Mouse (Mus musculus) stomach, embryonic 16.5 days (tissue): ENCODE data around the gene Vmac. TPM values are rescaled to one million over a fixed set of nuclear protein-coding genes. Genes with fewer than 3 reads are reported as not detected.

ENCODE experiments used
- ATAC-seq: fragments of 200-750 bp; cut with Nextera tagmentation; 2 replicates; pipeline ENCODE4 v1.8.0; 2017; ENCODE audit warnings: moderate number of reproducible peaks, moderate TSS enrichment; ENCODE audit not compliant: insufficient read depth, low FRiP score
- H3K27ac ChIP-seq: fragments of 300-500 bp; sonication (generic); 2 replicates; pipeline ENCODE4 v1.5.1; 2014; ENCODE audit warnings: low read length
- H3K27me3 ChIP-seq: fragments of 300-500 bp; sonication (generic); 2 replicates; pipeline ENCODE4 v1.6.1; 2014; ENCODE audit warnings: low read length, control low read depth, mixed read lengths; ENCODE audit not compliant: control insufficient read depth, insufficient read depth
- H3K36me3 ChIP-seq: fragments of 300-500 bp; sonication (generic); 2 replicates; pipeline ENCODE4 v1.6.1; 2014; ENCODE audit warnings: low read length; ENCODE audit not compliant: control insufficient read depth, insufficient read depth
- H3K4me1 ChIP-seq: fragments of 300-500 bp; sonication (generic); 2 replicates; pipeline ENCODE4 v1.6.1; 2014; ENCODE audit warnings: low read length, control low read depth, mixed read lengths; ENCODE audit not compliant: control insufficient read depth, insufficient read depth
- H3K4me2 ChIP-seq: fragments of 300-500 bp; sonication (generic); 2 replicates; pipeline ENCODE4 v1.6.1; 2014; ENCODE audit warnings: low read depth, low read length, mixed read lengths
- H3K4me3 ChIP-seq: fragments of 300-500 bp; sonication (generic); replicated peaks from 2 replicates; pipeline ENCODE4 v1.5.1; 2014; ENCODE audit warnings: mild to moderate bottlenecking, low read length
- H3K9ac ChIP-seq: fragments of 300-500 bp; sonication (generic); 2 replicates; pipeline ENCODE4 v1.6.1; 2014; ENCODE audit warnings: low read length
- H3K9me3 ChIP-seq: fragments of 300-500 bp; sonication (generic); replicated peaks from 2 replicates; pipeline ENCODE4 v1.6.1; 2016; ENCODE audit warnings: low read length, control low read depth; ENCODE audit not compliant: control insufficient read depth
- WGBS: fragments of 180-500 bp; shearing (Covaris S2); extraction: QIAGEN DNeasy Blood & Tissue Kit; methylation state at CpG from one replicate; pipeline ENCODE4 v1.1.7; 2014; 5-methylcytosine and 5-hydroxymethylcytosine counted together
- polyA plus RNA-seq: library from polyadenylated mRNA; unstranded; fragments of >200 nt; fragmentation: Nextera tagmentation; extraction: Ambion mirVana; gene quantifications from 2 replicates; pipeline ENCODE4 v1.2.1, GENCODE M21; 2015

The Vmac gene
- polyA plus RNA-seq, 1 experiment from 2014 or later = 19.6 TPM

DNA sequence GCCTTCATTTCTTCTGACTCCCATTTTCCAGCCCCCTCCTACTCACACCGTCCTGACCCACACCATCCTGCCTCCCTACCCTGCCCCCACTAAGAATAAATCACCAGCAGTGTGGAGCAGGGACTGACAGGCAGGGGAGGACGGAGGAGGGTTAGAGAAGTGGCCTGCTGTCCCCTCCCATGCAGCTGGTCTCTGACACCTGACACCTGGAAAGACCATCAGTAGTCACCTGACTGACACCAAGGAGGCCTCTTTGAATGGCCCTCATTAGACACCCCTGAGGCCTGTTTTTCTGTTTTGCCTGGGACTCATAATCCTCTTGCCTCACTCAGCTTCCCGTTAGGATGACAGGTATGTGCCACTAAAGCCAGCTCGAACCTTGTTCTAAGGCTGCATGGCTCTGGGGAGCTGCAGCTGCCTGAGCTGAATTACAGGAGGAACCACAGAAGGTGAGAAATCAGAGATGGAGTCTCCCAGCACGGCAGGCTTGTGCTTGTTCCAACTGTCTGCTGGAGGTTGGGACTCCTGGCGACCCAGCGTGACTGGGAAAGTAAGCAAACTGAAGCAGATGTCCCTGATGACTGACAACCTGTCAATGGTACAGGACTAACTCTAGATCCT is 9.3 kb upstream of the Vmac start:
- no peak for ATAC-seq
- no peaks in the 10 kb centered on the region for H3K27me3 ChIP-seq
- peaks cover 26% of the 10 kb centered on the region for H3K4me1 ChIP-seq
- no peak overlapping the region for H3K4me3 ChIP-seq
- no peaks in the 10 kb centered on the region for H3K9me3 ChIP-seq
- peak overlapping the region; percentile 73 for H3K27ac ChIP-seq
- peak overlapping the region; percentile 35 for H3K9ac ChIP-seq
- WGBS = 12% methylated on average over 7 of the region's 7 CpGs
- no peaks in the 10 kb centered on the region for H3K36me3 ChIP-seq
- H3K4me2 ChIP-seq = peak overlapping the region; percentile 34; the same call in 1 of the 2 replicates

DNA sequence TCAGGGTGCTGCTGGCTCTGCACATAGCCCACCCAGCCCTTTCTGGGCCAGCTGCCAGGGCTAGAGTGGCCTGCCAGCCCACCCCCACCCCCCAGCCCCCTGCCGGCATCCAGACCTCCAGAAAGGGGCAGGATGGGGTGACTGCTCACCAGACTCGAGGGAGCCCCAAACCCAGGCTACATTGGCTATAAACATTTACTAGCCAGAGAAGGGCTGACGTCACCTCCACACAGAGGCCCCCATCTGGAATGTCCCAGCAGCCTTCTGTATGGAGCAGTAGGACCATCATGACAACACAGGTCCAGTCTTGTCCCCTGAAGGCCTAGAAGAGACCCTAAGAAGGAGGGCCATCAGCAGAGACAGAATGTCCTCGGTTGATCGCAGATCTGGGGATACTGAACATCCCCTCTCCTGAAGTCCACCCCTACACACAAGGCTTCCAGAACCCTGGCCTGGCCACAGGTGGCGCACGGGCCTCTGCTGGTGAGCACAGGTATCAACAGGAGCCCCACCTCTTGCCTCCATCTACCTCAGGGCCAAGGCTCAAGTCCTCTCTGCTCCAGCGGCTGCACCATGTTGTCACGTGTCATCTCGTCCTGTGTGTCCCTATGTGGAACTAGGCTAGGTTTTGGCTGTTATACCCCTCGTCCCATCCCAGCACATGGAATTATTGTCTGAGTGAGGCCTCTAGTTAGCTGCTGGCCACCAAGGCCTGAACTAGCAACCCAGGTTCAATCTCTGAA is 5.8 kb upstream of the Vmac start:
- peak overlapping the region; percentile 32; the same call in 1 of the 2 replicates for H3K9ac ChIP-seq
- H3K27me3 ChIP-seq = no peaks in the 10 kb centered on the region
- no peak overlapping the region for H3K27ac ChIP-seq
- no peaks in the 10 kb centered on the region for H3K9me3 ChIP-seq
- H3K4me2 ChIP-seq = no peak overlapping the region
- peaks cover 29% of the 10 kb centered on the region for H3K4me1 ChIP-seq
- 70% methylated on average over 11 of the region's 11 CpGs for WGBS
- no peaks in the 10 kb centered on the region for H3K36me3 ChIP-seq
- no peak overlapping the region for H3K4me3 ChIP-seq
- no peak for ATAC-seq

DNA sequence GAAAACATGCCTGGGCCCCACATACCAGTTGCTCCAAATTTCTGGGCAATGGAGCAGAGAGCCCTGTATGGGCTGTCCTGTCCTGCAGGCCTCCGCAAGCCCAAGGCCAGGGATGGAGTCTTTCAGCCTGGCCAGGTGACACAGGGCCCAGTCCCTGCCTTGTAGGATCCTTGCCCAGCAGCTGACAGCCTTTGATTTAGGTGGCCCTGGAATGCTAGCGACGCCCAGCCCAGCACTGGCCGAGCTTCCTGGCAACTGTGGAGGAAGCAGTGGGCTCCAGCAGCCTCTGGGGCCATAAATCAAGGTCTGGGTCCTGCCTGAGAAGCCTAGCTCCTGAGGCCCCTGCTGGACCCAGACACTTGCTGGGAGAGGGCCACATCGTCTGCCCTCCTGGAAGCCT is 4.6 kb upstream of the Vmac start:
- no peak overlapping the region for H3K9ac ChIP-seq

DNA sequence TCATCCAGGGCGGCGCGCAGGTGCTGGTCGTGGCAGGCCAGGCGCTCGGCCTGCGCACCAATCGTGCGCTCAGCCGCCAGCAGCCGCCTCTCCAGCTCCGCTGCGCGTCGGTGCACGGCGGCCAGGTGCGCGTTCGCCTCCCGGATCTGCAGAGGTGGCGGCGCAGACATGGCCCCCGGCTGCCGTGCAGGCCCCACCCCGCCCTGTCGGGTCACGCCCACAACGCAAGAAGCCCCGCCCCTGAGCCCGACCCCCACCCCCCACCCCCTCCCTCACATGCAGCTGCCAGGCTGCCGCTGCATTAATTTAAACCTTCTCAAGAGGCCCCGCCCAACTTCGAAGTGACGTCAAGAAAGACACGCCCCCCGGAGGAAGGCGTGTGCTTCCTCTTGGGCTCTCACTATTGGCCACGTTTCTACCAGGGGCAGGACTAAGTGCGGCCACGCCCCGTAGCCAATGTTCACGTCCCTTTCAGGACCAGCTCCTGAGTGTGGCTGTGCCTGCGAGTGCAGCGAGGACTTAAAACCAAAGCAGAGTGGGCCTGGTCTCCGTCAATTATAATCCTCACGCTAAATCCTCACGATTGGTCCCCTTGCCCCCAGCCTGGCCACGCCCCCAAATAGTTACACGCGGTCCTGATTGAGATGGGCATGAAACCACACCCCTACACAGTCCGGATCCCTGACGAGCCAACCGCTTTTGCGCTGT is 1.0 kb downstream of the Vmac start:
- Histone ChIP-seq H3K9ac (peak overlapping the region; percentile 92), H3K27me3 (no peaks in the 10 kb centered on the region), H3K4me2 (peak overlapping the region; percentile 57), H3K4me1 (peaks cover 23% of the 10 kb centered on the region), H3K9me3 (no peaks in the 10 kb centered on the region), H3K4me3 (peak overlapping the region; percentile 93), H3K27ac (peak overlapping the region; percentile 88), H3K36me3 (no peaks in the 10 kb centered on the region)
- peak; percentile 95 for ATAC-seq
- under 1% methylated on average over 54 of the region's 55 CpGs for WGBS

More for the DNA sequence above, 4.6 kb upstream of the Vmac start:
- no peak for ATAC-seq
- no peak overlapping the region for H3K4me3 ChIP-seq
- no peaks in the 10 kb centered on the region for H3K9me3 ChIP-seq
- peaks cover 22% of the 10 kb centered on the region for H3K4me1 ChIP-seq
- H3K4me2 ChIP-seq = no peak overlapping the region
- WGBS = 47% methylated on average over 5 of the region's 5 CpGs
- H3K27me3 ChIP-seq = no peaks in the 10 kb centered on the region
- H3K36me3 ChIP-seq = no peaks in the 10 kb centered on the region
- no peak overlapping the region for H3K27ac ChIP-seq

DNA sequence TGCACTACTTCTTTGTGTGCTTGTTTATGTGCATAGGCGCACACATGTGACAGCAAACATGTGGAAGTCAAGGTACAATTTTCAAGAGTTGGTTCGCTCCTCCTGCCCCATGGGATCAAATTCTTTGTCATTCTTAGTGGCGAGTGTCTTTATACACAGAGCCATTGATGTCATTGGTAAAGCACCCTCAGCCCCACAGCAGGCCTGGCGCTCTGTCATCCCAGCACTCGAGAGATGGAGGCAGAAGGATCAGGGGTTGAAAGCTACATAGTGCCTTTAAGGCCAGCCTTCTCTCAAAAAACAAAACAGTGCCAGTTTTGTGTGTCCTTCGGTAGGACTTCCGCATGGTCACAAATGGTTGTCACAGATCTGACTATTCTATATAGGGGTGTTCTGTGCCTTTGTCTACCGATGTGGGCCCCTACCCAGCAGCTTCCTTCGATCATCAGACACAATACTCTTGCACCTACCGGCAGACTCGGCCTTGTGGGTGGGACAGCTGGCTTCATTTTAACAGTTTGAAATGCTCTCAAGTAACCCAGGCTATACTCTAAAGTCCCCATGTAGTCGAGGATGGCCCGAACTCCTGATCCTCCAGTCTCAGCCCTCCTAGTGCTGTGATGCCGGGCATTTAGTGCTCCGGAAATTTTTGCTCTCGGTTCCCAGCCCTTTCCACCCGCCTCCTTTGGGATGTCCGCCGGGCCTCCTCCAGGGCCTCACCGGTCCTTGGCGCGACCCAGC is 1.7 kb downstream of the Vmac start:
- no peak for ATAC-seq
- H3K4me2 ChIP-seq = peak overlapping the region; percentile 57
- H3K36me3 ChIP-seq = no peaks in the 10 kb centered on the region

DNA sequence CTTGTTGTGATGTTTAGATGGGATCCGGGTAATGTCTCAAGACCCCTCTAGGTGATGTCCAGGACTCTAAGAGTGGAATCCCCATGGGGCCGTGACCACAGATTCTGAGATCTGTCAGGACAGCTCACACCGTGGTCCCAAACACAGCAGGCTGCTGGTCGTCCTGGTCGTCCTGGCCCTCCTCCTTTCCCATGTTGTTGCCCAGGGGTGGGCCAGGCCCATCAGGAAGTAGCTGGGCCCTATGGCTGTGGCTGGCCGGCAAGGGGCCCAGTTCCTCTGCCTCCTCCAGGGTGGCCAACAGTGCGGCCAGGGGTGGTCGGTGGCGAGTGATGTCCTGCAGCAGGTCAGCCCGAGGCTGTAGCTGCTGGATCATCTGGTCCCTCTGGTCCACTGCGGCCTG is 2.5 kb downstream of the Vmac start:
- H3K36me3 ChIP-seq = peaks cover 5% of the 10 kb centered on the region; the same call in 1 of the 2 replicates
- no peaks in the 10 kb centered on the region for H3K9me3 ChIP-seq
- H3K4me3 ChIP-seq = no peak overlapping the region
- ATAC-seq = no peak
- H3K27ac ChIP-seq = no peak overlapping the region
- H3K4me1 ChIP-seq = peaks cover 23% of the 10 kb centered on the region
- WGBS = 57% methylated on average over 11 of the region's 11 CpGs
- no peaks in the 10 kb centered on the region for H3K27me3 ChIP-seq
- 0 out of 2 replicates have a peak overlapping the region, but pooled peaks have one; percentile 57 for H3K4me2 ChIP-seq
- H3K9ac ChIP-seq = peak overlapping the region; percentile 72

More for the DNA sequence above, 1.7 kb downstream of the Vmac start:
- H3K4me3 ChIP-seq = peak overlapping the region; percentile 93
- 22% methylated on average over 22 of the region's 22 CpGs for WGBS
- H3K4me1 ChIP-seq = peaks cover 23% of the 10 kb centered on the region
- peak overlapping the region; percentile 72 for H3K9ac ChIP-seq
- H3K27ac ChIP-seq = peak overlapping the region; percentile 50; the same call in 1 of the 2 replicates
- no peaks in the 10 kb centered on the region for H3K27me3 ChIP-seq
- no peaks in the 10 kb centered on the region for H3K9me3 ChIP-seq

DNA sequence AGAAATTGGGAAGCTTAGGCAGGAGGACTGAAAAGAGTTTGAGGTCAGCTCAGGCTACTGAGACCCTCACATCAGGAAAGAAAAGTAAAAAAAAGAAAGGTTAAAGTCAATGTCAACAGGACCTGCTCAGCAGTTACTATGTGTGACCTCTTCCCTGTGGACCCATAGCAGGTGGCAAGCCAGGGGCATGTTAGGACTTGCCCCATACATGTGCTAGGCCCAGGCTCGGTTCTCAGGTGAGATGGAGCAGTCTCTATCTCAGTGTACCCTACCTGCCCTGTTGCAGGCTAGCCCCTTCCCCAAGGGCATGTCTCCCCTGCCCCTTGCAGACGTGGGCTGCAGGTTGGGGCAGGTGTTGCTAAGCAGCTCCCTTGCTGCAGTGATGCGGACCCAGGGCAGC is 8.1 kb downstream of the Vmac start:
- Histone ChIP-seq H3K9ac (no peak overlapping the region), H3K9me3 (no peaks in the 10 kb centered on the region), H3K36me3 (peaks cover 54% of the 10 kb centered on the region), H3K4me1 (no peaks in the 10 kb centered on the region), H3K4me3 (no peak overlapping the region), H3K4me2 (no peak overlapping the region), H3K27me3 (no peaks in the 10 kb centered on the region), H3K27ac (no peak overlapping the region)
- no peak for ATAC-seq
- WGBS = 84% methylated on average over 3 of the region's 3 CpGs

DNA sequence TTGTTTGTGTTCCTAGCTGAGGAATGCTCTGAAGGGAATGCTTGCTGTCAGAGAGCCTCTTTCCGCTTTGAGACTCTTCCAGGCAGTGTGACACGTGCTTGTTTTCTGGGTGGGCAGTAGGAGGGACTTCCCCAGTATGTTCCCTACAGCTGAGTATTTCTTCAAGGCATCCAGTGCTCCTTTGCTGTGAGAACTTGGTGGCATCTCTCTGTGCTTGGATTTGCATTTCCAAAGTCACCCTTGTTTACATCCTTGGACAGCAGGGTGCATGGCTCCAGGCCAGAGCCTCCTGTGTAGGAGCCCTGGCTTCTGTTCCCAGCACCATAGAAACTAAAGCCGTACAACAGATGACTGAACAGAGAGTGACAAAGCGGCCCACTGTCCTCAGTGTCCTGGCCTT is 9.1 kb downstream of the Vmac start:
- H3K9me3 ChIP-seq = no peaks in the 10 kb centered on the region
- 82% methylated on average over 4 of the region's 4 CpGs for WGBS
- no peaks in the 10 kb centered on the region for H3K4me1 ChIP-seq
- no peak for ATAC-seq
- no peak overlapping the region for H3K9ac ChIP-seq
- H3K4me3 ChIP-seq = no peak overlapping the region
- no peaks in the 10 kb centered on the region for H3K27me3 ChIP-seq
- no peak overlapping the region for H3K4me2 ChIP-seq
- H3K27ac ChIP-seq = no peak overlapping the region
- peaks cover 59% of the 10 kb centered on the region for H3K36me3 ChIP-seq
